Mouse (Mus musculus) ZHBTc4 (cell line): ENCODE measurements around the gene Slc6a4.
"Not testable (repeated sequence)": the region's sequence is repeated elsewhere in the genome, so short reads cannot be mapped to it uniquely, and the experiment has no call there.

Source experiments
- DNase-seq: peaks from one replicate; pipeline ENCODE4 v3.0.0-alpha.2; 2011; ENCODE audit warnings: low read depth, low spot score

The Slc6a4 gene

DNA sequence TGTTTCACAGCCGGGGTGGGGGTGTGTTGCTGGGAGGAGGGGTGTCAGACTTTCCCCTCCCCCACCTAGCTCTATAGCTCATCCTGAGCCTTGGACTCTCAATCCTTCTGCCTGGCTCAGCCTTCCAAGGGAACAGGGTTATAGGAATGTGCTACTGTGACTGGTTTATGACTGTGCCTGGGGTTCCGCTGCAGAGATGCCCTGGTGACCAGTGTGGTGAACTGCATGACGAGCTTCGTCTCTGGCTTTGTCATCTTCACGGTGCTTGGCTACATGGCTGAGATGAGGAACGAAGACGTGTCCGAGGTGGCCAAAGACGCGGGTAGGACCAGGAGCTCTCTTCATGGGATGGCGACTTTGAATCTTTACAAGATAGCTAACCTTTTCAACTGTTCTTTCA is 19.6 kb downstream of the Slc6a4 start:
- DNase-seq: peak; percentile 25

DNA sequence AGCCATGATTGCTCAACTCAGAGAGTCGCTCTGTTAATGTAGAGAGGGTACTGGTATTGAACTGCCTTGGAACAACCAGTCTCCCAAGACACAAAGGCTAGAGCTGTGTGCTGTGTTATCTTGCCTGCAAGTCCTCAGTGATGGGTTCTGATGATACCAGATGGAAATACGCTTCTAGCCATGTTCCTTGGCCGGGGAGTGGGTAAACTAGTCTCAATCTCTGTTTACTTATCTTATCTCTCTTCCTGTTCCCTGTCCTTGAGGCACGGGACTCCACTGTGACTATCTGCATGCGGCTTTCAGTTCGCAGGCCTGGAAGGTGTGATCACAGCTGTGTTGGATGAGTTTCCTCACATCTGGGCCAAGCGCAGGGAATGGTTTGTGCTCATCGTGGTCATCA is 21.1 kb downstream of the Slc6a4 start:
- no peak for DNase-seq

DNA sequence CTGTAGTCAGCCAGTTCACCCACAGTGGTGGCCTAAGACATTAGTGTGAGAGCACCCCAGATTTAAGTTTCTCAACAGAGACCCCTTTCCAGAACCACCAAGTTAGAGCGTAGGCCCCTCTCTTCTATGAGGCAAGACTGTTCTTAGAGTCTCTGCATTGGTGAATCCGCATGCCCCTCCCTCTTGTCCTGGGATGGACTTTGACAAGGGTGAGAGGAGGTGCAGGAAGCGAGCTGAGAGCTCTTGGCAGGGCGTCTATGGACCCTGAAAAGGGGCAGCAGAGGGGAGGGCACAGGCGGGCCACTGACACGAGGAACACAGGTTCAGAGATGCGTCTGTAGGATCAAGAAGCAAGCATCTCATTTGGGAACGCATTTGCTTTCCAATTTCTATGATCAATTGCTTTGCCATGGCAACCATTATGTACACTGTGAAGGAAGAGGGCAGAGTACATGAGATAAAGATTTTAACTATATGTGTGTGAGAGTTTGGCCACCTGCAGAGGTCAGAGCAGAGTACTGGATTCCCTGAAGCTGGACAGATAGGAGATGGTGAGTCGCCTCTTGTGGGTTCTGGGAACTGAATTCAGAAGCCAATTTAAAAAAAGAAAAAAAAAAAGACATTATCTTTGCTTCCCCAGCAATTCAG is 23.5 kb downstream of the Slc6a4 start:
- no peak for DNase-seq

DNA sequence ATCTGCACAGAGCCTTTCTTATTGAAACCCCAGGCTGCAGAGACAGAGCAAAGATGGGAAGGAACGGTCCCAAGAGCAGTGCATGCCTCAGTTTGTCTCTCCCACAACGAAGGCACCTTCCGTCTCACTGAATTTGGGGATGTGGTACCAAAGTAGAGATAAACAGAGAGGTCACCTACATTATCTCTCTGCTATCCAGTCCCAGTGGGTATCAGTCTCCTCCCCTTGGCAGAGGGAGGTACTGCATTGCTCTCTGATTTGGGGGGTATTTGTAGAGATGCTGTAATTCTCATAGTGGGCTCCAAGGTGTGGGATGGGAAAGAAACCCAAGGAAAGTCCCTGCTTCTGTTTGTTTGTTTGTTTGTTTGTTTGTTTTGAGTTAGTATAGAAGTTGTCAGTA is 28.2 kb downstream of the Slc6a4 start:
- DNase-seq: no peak

DNA sequence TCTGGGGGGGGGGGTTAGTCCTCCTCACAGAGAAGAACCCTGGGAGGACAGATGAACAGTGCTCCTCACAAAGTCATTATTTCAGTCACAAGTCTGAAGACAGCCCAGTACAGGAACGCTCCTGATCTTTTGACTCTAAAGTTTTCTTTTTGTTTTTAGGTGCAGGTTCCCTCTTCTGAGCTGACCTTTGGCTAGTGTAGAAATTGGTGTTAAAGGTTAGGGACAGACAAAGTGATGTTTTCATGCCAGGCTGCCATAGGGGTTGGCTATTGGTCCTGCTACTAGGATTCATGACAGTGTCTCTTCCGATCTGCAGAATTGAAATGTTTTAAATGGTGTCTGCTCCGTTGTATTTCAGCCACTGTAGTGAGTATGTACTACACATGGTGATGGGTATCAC is 29.8 kb downstream of the Slc6a4 start:
- no peak for DNase-seq

DNA sequence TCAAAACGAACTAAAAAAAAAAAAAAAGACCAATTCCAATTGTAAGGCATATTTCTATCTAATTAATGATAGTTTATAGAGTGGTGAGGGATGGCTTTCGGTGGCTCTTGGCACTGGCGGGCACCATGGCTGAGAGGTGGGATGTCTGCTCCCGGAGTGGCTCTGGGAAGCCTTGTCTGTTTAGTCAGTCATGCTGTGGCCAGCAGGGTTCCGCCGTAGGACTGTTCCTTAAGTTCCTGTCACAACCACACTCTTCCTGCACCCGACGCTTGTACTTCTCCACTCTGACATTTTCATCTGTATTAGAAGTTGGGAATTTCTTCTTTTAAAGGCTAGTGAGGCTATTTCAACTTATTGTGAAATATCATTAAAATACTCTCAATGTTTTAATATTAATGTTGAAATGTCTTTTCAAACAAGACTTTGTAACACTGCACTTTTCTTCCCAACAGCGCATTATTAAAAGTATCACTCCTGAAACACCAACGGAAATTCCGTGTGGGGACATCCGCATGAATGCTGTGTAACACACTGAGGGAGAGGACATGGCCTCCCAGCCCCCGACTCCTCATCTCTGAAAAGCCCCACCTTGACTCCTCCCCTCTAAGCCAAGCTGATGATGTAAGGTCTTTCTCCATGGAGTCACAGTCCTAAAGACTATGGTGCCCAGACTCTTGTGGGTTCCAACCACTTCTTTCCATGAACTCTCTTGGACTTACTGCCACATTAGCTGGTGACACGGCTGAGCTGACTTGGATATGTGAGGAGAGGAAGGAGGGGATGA is 32.9 kb downstream of the Slc6a4 start:
- DNase-seq: no peak

DNA sequence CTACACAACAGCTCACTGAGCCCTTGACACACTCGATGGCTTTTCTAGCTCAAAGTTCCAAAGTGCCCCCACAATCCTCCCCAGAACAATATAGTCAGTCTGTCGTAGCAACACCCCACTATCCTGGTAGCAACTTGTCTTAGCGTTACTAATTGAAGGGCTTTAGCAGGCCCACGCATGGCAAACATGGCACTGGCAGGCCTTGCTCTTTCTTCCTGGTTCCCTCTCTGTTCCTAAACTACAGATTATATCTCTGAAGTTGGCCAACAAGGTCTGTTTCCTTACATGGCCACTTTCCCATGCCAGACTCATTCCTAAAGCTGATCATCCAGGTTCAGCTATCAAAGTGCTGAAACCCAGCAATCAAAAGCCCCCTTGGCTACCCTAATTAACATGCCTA is 43.5 kb downstream of the Slc6a4 start:
- no peak for DNase-seq

DNA sequence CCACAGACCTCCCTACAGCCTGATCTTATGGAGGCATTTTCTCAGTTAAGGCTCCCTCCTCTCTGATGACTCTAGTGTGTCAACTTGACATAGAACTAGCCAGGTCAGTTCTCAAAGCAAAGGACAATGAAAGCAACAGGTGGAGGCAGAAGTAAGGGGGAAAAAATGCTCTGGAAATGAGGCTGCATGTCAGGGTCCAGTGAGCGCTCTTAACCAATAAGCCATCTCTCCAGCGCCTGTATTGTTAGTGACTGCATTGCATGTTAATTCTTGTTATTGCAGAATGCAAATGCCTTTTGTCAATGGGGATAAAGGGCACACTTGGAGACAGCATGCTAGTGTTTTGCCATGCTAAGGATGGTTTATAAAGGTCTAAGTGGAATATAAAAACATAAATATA is 44.4 kb downstream of the Slc6a4 start:
- DNase-seq: no peak

DNA sequence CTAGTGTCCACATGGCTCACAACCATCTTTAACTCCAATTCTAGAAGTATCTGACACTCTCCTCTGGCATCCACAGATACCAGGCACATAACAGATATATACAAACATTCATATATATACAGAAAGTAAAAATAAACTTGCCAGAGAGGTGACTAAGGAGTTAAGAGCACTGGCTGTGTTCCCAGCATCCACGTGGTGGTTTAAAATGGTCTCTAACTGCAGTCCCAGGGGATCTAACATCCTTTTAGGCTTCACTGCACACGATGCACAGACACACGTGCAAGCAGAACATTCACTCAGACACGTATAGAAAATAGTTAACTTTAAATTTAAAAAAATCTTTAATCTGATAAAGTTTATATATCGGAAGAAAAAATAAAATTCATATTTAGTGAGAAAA is 63.5 kb downstream of the Slc6a4 start:
- DNase-seq: no peak

DNA sequence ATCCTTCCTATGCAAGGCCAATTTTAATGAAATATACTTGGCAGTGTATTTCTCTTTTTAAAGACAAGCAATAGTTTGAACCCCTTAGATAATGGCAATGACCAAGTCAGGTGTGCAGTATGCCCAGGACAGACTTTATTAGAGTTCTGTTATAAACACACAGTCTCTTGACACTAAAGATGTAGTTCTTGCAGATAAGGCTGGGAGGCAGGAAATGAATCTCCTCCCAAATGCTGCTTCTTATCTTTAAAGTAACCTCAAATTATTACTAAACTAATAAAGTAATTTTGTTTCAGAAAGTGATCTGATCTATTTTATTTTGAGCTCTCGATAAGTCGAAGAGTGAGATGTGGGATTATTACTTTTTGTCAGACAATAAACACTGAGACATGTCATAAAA is 65.0 kb downstream of the Slc6a4 start:
- no peak for DNase-seq

DNA sequence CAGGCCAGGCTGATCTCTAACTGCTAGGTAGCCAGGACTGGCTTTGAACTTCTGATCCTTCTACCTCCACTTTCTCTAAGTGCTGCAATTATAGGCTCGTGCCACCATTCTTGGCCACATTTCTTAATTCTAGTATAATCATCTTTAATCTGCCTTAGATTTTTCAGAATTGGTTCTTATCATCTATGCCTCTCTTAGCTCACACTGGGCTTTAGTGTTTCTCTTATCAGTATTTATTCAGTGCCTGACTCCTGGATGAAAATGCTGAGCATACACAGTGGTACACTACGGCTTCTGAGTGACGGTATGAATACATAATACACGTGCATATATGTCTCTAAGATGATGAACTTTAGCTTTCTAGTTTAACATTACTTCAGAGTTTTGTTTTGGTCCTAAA is 70.4 kb downstream of the Slc6a4 start:
- no peak for DNase-seq

DNA sequence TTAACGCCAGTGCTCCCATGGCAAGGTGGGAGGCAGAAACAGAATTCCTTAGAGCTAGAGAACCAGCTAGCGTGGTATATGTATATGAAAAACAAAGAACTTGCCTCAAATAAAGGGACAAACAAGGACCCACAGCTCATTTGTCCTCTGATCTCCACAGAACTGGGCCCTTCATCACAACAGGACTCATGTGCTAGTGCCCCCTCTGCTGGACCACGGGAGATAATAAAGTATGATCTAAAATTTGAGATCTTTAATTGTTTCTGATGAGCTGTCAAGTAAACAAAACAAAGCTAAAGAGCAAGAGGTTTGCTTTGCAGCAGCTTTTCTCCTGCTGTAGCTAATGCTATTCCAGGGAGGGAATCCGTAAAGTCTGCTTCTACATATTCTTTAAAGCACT is 72.3 kb downstream of the Slc6a4 start:
- DNase-seq: peak; percentile 19

DNA sequence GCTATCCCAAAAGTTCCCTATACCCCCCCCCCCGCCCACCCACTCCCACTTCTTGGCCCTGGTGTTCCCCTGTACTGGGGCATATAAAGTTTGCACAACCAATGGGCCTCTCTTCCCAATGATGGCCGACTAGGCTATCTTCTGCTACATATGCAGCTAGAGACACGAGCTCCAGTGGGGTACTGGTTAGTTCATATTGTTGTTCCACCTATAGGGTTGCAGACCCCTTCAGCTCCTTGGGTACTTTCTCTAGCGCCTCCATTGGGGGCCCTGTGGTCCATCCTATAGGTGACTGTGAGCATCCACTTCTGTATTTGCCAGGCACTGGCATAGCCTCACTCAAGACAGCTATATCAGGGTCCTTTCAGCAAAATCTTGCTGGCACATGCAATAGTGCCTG is 78.9 kb downstream of the Slc6a4 start:
- DNase-seq: not testable (repeated sequence)

DNA sequence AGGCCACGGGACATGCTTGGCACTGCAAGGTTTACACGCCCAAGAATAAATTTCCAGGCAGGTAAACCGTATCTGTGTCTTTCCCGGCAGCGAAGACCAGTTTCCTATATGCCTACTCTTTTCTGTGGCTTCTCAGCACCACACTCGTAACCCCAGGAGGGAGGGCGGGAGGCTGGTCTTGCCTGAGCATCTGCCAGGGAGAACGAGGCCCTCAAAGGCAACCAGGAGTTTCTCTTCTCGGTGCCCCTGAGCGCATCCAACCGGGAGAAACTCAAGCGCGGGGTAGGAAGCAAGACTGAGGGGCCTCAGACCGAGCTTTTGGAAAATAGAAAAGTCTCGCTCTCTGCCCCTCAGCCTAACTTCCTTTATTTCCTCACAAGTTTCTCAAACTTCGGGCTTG is 79.4 kb downstream of the Slc6a4 start:
- peak; percentile 31 for DNase-seq

DNA sequence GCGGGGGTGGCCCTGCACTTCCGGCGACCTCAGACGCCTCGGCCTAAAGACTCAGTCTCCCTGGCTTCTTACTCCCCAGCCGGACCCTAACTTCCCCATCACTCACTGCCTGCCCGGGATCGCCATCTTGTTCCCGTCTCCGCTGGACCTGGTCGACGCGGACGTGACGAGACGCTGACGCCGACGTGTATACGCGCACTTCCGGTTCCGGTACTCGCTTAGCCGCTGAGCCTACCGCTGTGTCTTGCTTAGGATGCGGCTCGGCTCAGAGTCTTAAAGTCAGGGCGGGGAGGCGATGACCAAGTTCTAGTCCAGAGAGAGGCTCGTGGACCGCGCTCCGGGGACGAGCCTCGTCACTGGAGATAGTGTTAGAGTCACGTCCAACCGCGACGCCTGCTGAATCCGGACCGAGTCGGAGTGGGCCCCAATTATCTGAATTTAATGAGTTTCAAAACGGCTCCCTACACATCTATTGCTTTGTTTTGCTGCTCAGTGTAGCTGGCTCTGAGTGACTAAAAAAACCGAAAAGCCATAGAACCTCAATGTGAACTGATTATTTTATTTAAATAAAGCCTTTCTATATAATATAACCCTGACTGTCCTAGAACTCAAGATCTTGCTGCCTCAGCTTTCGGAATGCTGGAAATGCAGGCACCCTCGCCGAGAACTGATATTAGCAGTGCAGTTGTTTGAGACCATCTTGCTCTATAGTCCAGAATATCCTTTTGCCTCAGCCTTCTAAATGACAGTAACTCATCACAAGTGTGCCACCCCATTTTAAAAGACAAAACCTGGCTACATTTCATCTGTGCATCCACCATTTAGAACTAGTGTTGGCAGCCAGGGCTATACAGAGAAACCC is 80.1 kb downstream of the Slc6a4 start, which contains the start of gene Nsrp1:
Nsrp1 (minus strand) TSS at position 163 of the 862 bp plus-strand sequence.
- peak; percentile 95 for DNase-seq

DNA sequence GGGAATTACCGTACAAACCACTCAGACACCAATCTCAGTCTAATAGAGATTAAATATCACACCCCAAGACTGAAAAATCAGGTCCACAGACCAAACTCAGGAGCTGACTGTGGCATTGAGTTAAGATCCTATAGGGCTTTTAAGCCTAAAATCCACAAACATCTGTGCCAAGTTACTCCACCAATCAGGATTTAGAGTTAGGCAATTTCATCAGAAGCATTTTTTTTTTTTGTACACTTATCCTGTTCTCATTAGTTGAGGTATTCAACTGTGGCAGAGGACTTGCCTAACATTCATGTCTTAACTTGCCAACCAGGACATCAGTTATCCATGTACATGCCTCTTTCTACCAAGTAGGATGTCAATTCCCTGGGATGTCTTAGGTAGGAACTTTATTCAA is 81.0 kb downstream of the Slc6a4 start:
- DNase-seq: no peak
